Mouse (Mus musculus): ENCODE results near the gene Dtx2.

DNA sequence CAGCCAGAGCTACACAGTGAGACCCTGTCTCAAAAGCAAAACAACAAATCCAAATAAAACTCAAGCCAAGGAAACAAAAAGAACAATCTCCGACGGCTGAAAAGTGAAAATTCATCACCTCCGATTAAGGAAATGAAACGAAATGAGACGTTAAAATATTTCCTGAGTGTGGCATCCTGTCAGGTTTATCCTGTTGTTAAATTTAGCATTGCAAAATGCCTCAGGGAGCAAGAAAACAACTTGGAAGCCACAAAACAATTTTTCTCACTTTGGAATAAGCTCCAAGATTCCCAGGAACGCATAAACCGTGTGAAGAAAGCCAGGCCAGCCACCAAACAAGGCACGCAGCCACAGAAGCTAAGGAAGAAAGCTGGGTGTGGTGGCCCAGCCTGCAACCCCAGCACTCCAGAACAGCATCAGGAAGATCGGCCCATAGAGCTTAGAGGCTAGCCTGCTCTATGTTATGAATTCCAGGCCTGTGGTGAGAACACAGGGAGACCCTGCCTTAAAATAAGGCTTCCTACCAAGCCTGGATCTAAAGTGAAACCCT is 82.5 kb downstream of the Dtx2 start:
- TF ChIP-seq CTCF (conservative IDR thresholded peaks at IDR 0.05; ENCODE audit: insufficient read depth, insufficient read length, low read depth, low read length) (no peak), POLR2A (IDR thresholded peaks at IDR 0.05; ENCODE audit: low read depth, low read length) (no peak)

Measured in kidney, adult 2 months (tissue).